Mouse (Mus musculus) lung, postnatal 14 days (tissue): Measurements from ENCODE around the gene Hrh3.

Experiments
- DNase-seq: peaks from one replicate; pipeline ENCODE4 v3.0.0; 2021

The Hrh3 gene

DNA sequence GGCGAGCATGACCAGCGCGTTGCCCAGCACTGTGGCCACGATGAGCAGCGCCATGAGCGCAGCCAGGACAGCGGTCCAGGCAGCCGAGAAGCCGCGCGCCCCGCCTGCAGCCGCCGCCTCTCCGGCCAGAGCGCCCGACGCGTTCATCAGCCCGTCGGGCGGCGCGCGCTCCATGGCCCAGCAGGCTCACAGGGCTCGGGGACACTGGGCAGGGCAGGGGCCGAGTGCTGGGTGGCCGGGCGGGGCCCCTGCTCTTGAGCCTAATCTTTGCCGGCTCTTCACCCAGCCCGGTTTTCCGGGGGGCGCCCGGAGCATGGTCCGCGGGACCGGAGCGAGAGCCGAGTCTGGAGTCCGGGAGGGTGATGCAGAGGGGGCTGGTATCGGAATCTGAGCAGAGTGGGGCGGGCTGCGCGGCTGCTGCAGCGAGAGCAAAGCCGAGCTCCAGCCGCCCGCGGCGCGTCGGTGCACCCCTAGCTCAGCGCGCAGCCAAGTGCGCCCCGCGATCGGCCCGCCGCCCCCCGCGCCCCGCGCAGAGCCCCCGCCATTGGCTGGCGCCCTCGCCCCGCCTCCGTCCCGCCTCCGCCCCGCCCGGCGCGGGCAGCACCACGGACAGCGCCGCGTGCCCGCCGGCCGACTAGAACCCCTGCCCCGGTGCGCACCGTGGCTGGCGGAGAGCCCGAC, at the start of gene Hrh3:
Gene Hrh3 (minus strand): TSS at position 511 of the 681 bp plus-strand sequence.
- DNase-seq: peak; percentile 88

GRCm38 (mm10) chr2:180148551-180148950, 44.3 kb upstream of the Hrh3 start:
- no peak for DNase-seq

DNA sequence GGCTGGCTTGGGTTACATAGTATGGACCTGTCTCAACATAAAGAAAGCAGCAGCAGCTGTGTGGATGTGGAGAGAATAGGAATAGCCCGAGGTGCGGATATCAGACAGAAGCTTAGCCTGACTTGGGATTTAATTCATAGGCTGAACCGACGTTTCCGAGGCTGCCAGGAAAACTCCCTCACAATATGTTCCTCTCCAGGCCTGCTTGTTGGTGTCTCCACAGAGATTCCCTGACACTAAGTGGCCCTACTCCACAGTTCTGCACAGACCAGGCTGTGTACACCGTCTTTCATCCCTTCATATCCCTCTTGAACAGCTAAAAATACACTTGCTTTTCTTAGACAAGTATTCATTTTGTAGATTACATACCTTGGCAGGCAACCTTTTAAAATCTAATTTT, 43.1 kb upstream of the Hrh3 start:
- no peak for DNase-seq

DNA sequence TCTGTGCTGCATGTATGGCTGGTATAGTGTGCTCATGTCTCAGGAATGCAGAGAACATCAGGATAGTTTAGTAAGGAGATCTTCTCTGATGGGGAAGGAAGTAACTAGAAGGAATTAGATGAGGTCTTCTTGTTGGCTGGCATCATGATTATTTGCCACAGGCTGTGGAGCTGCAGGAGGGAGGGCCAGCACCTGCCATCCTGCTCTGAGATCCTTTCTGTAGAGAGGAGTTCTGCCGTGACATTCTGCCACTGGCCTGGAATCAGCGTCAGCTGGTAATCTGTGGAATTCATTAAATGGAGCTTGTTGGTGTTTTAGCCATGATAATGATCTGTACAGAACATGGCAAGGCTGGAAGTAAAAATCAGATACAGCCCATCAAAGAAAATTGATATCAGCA, 41.8 kb upstream of the Hrh3 start:
- no peak for DNase-seq

DNA sequence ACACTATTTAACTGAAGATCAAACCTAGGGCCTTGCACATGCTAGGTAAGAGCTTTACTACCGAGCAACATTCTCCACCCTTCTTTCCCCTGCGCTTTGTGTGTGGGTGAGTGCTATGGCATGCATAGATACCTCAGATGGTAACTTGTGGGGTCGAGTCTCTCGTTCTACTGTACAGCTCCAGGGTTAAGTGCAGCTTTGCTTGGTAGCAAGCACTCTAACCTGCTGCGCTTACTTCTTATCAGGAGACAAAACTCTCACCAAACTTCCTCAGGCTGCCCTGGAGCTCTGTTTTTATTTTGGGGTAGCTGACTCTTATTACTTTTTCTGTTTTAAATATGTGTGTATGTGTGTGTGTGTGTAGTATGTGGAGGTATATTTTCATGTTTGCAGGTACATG, 31.1 kb upstream of the Hrh3 start:
- DNase-seq: no peak

- no peak for DNase-seq
Observed at GRCm38 (mm10) chr2:180133911-180134310, 29.6 kb upstream of the Hrh3 start.

GRCm38 (mm10) chr2:180133231-180133630, 28.9 kb upstream of the Hrh3 start:
- no peak for DNase-seq

DNA sequence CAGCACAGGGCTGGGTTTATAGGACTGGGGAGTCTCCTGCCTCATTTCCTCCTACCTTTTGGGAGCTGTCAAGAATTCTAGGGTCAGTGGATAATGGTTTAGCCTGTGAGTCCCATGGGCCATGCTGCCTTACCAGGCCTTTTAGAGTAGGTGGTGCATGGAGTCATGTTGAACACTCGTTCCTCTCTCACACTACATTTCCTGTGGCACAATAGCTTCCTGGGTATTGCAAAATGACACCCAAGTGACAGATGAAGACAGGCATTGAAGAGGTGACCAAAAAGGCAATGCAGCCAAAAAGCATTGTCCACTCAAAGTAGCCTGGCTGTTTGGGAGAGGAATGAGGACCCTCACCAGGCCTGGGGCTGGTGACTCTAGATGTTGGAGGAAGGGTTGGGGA, 23.4 kb upstream of the Hrh3 start:
- no peak for DNase-seq

DNA sequence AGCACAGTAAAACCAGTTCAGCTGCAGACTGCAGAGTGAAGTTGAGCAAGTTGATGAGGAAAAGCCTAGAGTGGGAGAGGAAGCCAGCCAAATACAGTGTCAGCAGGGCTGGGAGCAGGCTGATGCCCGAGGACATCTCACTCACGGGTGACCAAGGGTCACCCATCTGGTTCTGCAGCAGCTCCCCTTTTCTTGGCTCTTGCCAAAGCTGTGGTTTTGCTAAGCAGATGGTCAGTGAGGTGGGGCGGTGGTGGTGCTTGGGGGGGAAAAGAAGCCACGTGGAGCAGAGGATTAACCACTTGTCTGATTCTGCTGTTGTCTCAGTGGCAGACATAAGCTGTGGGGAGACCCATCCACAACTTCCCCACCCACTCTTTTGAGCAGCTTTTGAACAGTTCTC, 21.9 kb upstream of the Hrh3 start:
- peak; percentile 60 for DNase-seq

- no peak for DNase-seq
Observed at GRCm38 (mm10) chr2:180124192-180124591, 19.9 kb upstream of the Hrh3 start.

- DNase-seq: no peak
Observed at GRCm38 (mm10) chr2:180120292-180120761, 16.0 kb upstream of the Hrh3 start.

GRCm38 (mm10) chr2:180119439-180120291, 15.4 kb upstream of the Hrh3 start:
- peak; percentile 29 for DNase-seq

- DNase-seq: peak; percentile 99
Observed at GRCm38 (mm10) chr2:180118661-180119438, 14.6 kb upstream of the Hrh3 start, which contains the start of gene Osbpl2. TSS of gene Osbpl2 (plus strand) at chr2:180119306.

DNA sequence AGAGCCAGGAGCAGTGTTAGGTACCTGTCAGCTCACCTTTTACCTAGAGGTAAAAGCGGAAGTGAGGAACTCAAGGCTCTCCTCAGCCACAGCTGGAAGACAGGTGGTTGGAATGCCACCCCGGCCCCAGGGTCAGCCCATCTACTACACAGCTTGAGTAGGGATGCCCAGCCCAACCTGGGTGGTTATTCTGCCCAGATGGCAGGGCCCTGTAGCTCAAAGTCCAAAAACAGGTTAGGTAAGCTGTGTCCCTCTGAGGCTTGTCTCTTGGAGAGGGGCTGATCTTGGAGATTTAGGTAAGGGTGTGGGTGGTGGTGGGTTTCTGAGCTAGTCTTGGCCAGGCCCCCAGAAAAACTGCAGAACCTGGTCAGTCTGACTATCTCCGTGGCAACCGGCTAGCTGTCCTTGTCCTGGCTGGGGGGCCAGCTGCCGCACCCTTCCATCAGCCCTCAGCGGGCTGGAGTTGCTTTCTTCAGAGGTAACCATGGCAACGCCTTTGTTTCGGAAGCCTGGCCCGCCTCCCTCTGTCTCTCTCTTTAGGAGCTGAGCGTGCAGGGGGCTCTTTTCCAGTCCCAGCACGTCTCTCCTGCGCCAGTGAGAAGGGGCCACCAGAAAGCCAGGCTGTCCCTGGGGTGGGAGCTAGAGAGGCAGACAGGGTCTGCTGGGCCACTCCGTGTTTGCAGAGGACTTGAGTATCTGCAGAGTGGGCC, 13.4 kb upstream of the Hrh3 start:
- DNase-seq: peak; percentile 25

DNA sequence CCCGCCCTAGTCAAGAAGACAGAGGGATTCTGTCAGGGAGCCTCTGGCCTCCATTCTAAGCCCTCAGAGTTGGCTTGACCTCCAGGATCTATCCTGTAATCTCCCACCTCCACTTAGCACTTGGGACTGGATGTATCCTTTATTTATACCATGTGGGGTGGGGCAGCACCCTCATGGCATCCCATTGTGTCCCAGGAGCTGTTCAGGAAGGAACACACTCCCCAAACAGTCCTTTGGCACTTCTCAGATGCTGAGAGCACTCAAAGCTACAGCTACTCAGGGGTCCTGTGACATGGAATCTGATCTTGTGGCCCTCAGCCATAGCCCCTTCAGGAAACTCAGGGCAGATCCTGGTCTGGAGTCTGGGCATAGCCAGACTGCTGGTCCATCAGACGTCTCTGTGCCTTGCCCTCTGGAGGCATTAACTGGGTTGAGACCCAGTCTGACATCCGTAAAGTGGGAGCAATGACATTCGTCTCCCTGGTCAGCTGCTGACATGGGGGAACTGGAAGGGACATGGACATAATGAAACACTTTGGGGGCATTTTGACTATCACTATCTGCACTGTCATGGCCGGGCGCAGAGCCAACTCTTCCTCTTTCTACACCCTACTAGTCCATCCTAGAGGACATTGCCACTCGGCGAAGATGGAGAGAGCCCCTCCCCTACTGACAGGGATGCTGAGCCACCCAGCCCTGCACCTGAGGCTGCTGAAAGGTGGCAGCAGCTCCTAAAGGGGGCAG, 12.6 kb upstream of the Hrh3 start:
- peak; percentile 40 for DNase-seq

GRCm38 (mm10) chr2:180116081-180116493, 11.8 kb upstream of the Hrh3 start:
- peak; percentile 26 for DNase-seq

- peak; percentile 83 for DNase-seq
Observed at GRCm38 (mm10) chr2:180115279-180115678, 11.0 kb upstream of the Hrh3 start.

GRCm38 (mm10) chr2:180113909-180114890, 9.9 kb upstream of the Hrh3 start:
- DNase-seq: peak; percentile 77

DNA sequence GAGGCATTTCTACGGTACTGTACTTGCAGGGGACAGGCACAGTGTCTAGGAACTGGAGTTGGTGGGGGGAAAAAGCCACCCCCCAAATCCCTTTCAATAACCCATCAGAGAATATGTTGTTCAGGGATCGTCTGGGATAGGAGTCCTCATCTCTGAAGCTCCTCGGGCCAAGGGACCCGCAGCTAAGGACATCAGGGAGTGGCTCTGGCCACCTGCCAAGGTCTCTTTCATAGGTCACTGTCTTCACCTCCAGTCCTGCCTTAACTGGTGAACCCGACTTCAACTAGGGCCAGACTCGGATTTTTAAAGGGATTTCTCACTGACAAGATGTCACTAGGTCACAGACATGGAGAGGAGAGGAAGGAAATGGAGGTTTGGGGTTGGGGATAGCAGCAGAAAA, 4.0 kb upstream of the Hrh3 start:
- no peak for DNase-seq

DNA sequence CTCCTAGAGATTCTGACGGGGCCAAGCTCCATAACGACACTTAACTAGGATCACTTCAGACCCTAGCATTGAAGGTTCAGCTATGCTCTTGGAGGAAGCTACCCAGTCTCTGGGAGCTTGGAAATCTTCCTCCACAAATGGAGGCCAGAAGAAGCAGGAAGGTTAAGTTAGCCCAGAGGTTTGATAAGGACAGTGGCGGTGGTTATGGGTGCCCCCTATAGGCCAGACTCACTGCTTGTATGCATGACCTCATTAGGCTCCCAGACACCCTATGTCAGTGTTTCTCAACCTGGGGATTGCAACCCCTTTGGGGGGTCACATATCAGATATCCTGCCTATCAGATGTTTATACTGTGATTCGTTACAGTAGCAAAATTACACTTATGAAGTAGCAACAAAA, 2.8 kb upstream of the Hrh3 start:
- no peak for DNase-seq
